8 mouse cellular contexts compared by ENCODE assay signal in genomic region chr9:27029022-27029827, GRCm38 (mm10). TPM values are rescaled to one million over a fixed set of nuclear protein-coding genes. Genes with fewer than 3 reads are reported as not detected.
DNase-seq lines count a peak whose midpoint lies in the region; ATAC-seq and TF ChIP-seq lines count a peak whose summit lies in the region.

No protein-coding gene starts in this region.

- H3K27ac ChIP-seq in ES-Bruce4 (ENCODE audit: insufficient read depth, low read length): no peak overlapping the region
- H3K27ac ChIP-seq in forebrain, embryonic 14.5 days (ENCODE audit: low read depth, low read length): peak overlapping the region; percentile 89
- H3K27ac ChIP-seq in thymus, adult 2 months (ENCODE audit: control insufficient read depth, insufficient read depth, low read length): peak overlapping the region; percentile 2

- TF ChIP-seq POLR2A in ES-Bruce4 (IDR thresholded peaks at IDR 0.05; ENCODE audit: insufficient read depth, low read length): no peak
- no peak for TF ChIP-seq POLR2A in lung, adult 2 months (IDR thresholded peaks at IDR 0.05; ENCODE audit: borderline replicate concordance, extremely low read depth, low read depth, low read length)
- TF ChIP-seq POLR2A in thymus, adult 2 months (IDR thresholded peaks at IDR 0.05; ENCODE audit: control insufficient read depth, extremely low read depth, insufficient read depth, low read length, poor library complexity): no peak

- peak overlapping the region; percentile 81 for H3K4me3 ChIP-seq in ES-Bruce4 (ENCODE audit: low read depth, low read length)
- peak overlapping the region; percentile 93 for H3K4me3 ChIP-seq in forebrain, embryonic 14.5 days (ENCODE audit: low read depth, low read length)
- H3K4me3 ChIP-seq in lung, adult 2 months (replicated peaks; ENCODE audit: extremely low read depth, low read depth, low read length): peak overlapping the region; percentile 87
- H3K4me3 ChIP-seq in thymus, adult 2 months (ENCODE audit: control insufficient read depth, insufficient read depth, low read length): peak overlapping the region; percentile 64

- H3K4me1 ChIP-seq in ES-Bruce4 (ENCODE audit: control insufficient read depth, insufficient read depth, low read length): no peaks in the 10 kb centered on the region
- H3K4me1 ChIP-seq in forebrain, embryonic 14.5 days (ENCODE audit: control insufficient read depth, insufficient read depth, low read length): peaks cover 31% of the 10 kb centered on the region
- peaks cover 8% of the 10 kb centered on the region for H3K4me1 ChIP-seq in lung, adult 2 months (ENCODE audit: control insufficient read depth, insufficient read depth, low read length)
- peaks cover 10% of the 10 kb centered on the region for H3K4me1 ChIP-seq in thymus, adult 2 months (replicated peaks; ENCODE audit: control insufficient read depth, insufficient read depth, low read length)

- H3K9ac ChIP-seq in ES-Bruce4 (ENCODE audit: low read depth, poor library complexity, severe bottlenecking): peak overlapping the region; percentile 54
- H3K9ac ChIP-seq in forebrain, embryonic 14.5 days (ENCODE audit: low read length): peak overlapping the region; percentile 97

- no peaks in the 10 kb centered on the region for H3K36me3 ChIP-seq in ES-Bruce4 (ENCODE audit: control insufficient read depth, insufficient read depth, low read length, poor library complexity, severe bottlenecking)
- H3K36me3 ChIP-seq in forebrain, embryonic 14.5 days (ENCODE audit: control insufficient read depth, insufficient read depth, low read length): no peaks in the 10 kb centered on the region
- H3K36me3 ChIP-seq in thymus, adult 2 months (ENCODE audit: control insufficient read depth, insufficient read depth, low read length): no peaks in the 10 kb centered on the region

- H3K4me2 ChIP-seq in forebrain, embryonic 14.5 days (ENCODE audit: low read length): peak overlapping the region; percentile 89

- no peaks in the 10 kb centered on the region for H3K9me3 ChIP-seq in ES-Bruce4 (replicated peaks; ENCODE audit: control insufficient read depth, insufficient read depth, low read length, poor library complexity, severe bottlenecking)
- H3K9me3 ChIP-seq in forebrain, embryonic 14.5 days (replicated peaks; ENCODE audit: control insufficient read depth, low read length): no peaks in the 10 kb centered on the region

- DNase-seq in c-Kit-positive CD71-positive TER-119-negative erythroid progenitor cells, embryonic 14.5 days (ENCODE audit: low read depth): peak; percentile 29
- peak; percentile 64 for DNase-seq in forebrain, embryonic 14.5 days (ENCODE audit: low spot score)
- peak; percentile 21 to 34 for DNase-seq in heart, postnatal 14 days
- DNase-seq in large intestine, adult 2 months (ENCODE audit: low read depth, low spot score): peak; percentile 27
- no peak for DNase-seq in lung, adult 2 months
- peak; percentile 6 for DNase-seq in ovary, postnatal 10 days (ENCODE audit: low spot score)
- DNase-seq in thymus, adult 2 months: peak; percentile 68

- under 1% methylated on average over 52 of the region's 52 CpGs for WGBS in forebrain, embryonic 14.5 days
- under 1% methylated on average over 52 of the region's 52 CpGs for WGBS in large intestine, adult 2 months
- WGBS in lung, adult 2 months: under 1% methylated on average over 52 of the region's 52 CpGs
- WGBS in thymus, adult 2 months: under 1% methylated on average over 52 of the region's 52 CpGs

- ATAC-seq in forebrain, embryonic 14.5 days: peak; percentile 18; the same call in 1 of the 2 replicates

- no peaks in the 10 kb centered on the region for H3K27me3 ChIP-seq in ES-Bruce4 (ENCODE audit: control insufficient read depth, insufficient read depth, low read length, poor library complexity, severe bottlenecking)
- H3K27me3 ChIP-seq in forebrain, embryonic 14.5 days (replicated peaks; ENCODE audit: control insufficient read depth, insufficient read depth, low read length): no peaks in the 10 kb centered on the region
- H3K27me3 ChIP-seq in thymus, adult 2 months (ENCODE audit: control insufficient read depth, insufficient read depth, low read length): no peaks in the 10 kb centered on the region

- no peak for TF ChIP-seq EP300 in ES-Bruce4 (IDR thresholded peaks at IDR 0.05; ENCODE audit: insufficient read depth, low read depth, low read length)

- intact Hi-C loops in heart, postnatal 14 days (cut with DNase I): loop anchor here (2.0 kb wide), 1 partner anchor 30 kb away; the partner anchor contains the start of genes Acad8 and Thyn1

- peak; percentile 52 for TF ChIP-seq CTCF in ES-Bruce4 (IDR thresholded peaks at IDR 0.05; ENCODE audit: low read depth, low read length)
- no peak for TF ChIP-seq CTCF in lung, adult 2 months (IDR thresholded peaks at IDR 0.05; ENCODE audit: insufficient read depth, low read length)
- 0 out of 2 replicates have a peak, but pooled peaks have one; percentile 24 for TF ChIP-seq CTCF in thymus, adult 2 months (IDR thresholded peaks at IDR 0.05; ENCODE audit: borderline replicate concordance, control insufficient read depth, extremely low read depth, insufficient read depth, low read length, poor library complexity)

RNA-seq across cellular contexts. Expression of gene Vps26b, which starts 0.6 kb away (rescaled TPM):
- polyA plus RNA-seq in ES-Bruce4 (2011; ENCODE audit: insufficient read depth, insufficient read length, low read depth, missing spikeins): 25.3 and 27.3 TPM in 2 replicates
- 77.9 and 84.4 TPM in 2 replicates for polyA plus RNA-seq in forebrain, embryonic 14.5 days (2014; fragmentation: Nextera tagmentation; extraction: Ambion mirVana)
- total RNA-seq in heart, postnatal 14 days (2021): 10 to 100 TPM; 31.0 to 31.3 TPM
- 15.1 and 24.5 TPM in 2 replicates for polyA plus RNA-seq in large intestine, adult 2 months (2012; rRNA removed)
- 34.7 and 37.9 TPM in 2 replicates for polyA plus RNA-seq in lung, adult 2 months (2012; rRNA removed)
- polyA plus RNA-seq in thymus, adult 2 months (2012; rRNA removed): 69.6 and 82.1 TPM in 2 replicates

RNA-seq across cellular contexts. Expression of gene Ncapd3, which starts 0.8 kb away (rescaled TPM):
- polyA plus RNA-seq in ES-Bruce4 (2011; ENCODE audit: insufficient read depth, insufficient read length, low read depth, missing spikeins): 52.9 and 59.1 TPM in 2 replicates
- 23.8 and 23.9 TPM in 2 replicates for polyA plus RNA-seq in forebrain, embryonic 14.5 days (2014; fragmentation: Nextera tagmentation; extraction: Ambion mirVana)
- 10 to 100 TPM; 13.2 to 13.8 TPM for total RNA-seq in heart, postnatal 14 days (2021)
- 9.5 and 13.3 TPM in 2 replicates for polyA plus RNA-seq in large intestine, adult 2 months (2012; rRNA removed)
- 10.4 and 10.5 TPM in 2 replicates for polyA plus RNA-seq in lung, adult 2 months (2012; rRNA removed)
- 75.5 and 82.4 TPM in 2 replicates for polyA plus RNA-seq in thymus, adult 2 months (2012; rRNA removed)

RNA-seq across cellular contexts. Expression of gene Thyn1, which starts 29.7 kb away (rescaled TPM):
- polyA plus RNA-seq in ES-Bruce4 (2011; ENCODE audit: insufficient read depth, insufficient read length, low read depth, missing spikeins): 237 and 243 TPM in 2 replicates
- polyA plus RNA-seq in forebrain, embryonic 14.5 days (2014; fragmentation: Nextera tagmentation; extraction: Ambion mirVana): 151 and 164 TPM in 2 replicates
- 10 to 100 TPM; 23.4 to 24.5 TPM for total RNA-seq in heart, postnatal 14 days (2021)
- 13.5 and 14.6 TPM in 2 replicates for polyA plus RNA-seq in large intestine, adult 2 months (2012; rRNA removed)
- polyA plus RNA-seq in lung, adult 2 months (2012; rRNA removed): 4.3 and 6.7 TPM in 2 replicates
- polyA plus RNA-seq in thymus, adult 2 months (2012; rRNA removed): 9.4 and 9.8 TPM in 2 replicates

RNA-seq across cellular contexts. Expression of gene Acad8, which starts 29.9 kb away (rescaled TPM):
- polyA plus RNA-seq in ES-Bruce4 (2011; ENCODE audit: insufficient read depth, insufficient read length, low read depth, missing spikeins): 32.7 and 35.5 TPM in 2 replicates
- 34.4 and 43.3 TPM in 2 replicates for polyA plus RNA-seq in forebrain, embryonic 14.5 days (2014; fragmentation: Nextera tagmentation; extraction: Ambion mirVana)
- total RNA-seq in heart, postnatal 14 days (2021): 10 to 100 TPM; 53.5 to 55.1 TPM
- polyA plus RNA-seq in large intestine, adult 2 months (2012; rRNA removed): 15.7 and 22.2 TPM in 2 replicates
- 13.9 and 22.4 TPM in 2 replicates for polyA plus RNA-seq in lung, adult 2 months (2012; rRNA removed)
- 14.5 and 21.5 TPM in 2 replicates for polyA plus RNA-seq in thymus, adult 2 months (2012; rRNA removed)
